Mouse (Mus musculus) megakaryocyte, embryonic 14.5 days (primary cell): Measurements from ENCODE around the gene Esf1. TPM values are rescaled to one million over a fixed set of nuclear protein-coding genes. Genes with fewer than 3 reads are reported as not detected.
"Not testable (repeated sequence)": the region's sequence is repeated elsewhere in the genome, so short reads cannot be mapped to it uniquely, and the experiment has no call there.

ENCODE experiments used
- H3K27me3 ChIP-seq: replicated peaks from 2 replicates; pipeline ENCODE3; 2012; ENCODE audit warnings: inconsistent platforms
- H3K36me3 ChIP-seq: replicated peaks from 2 replicates; pipeline ENCODE3; 2012; ENCODE audit warnings: low read length, inconsistent platforms, mixed read lengths
- H3K4me1 ChIP-seq: 2 replicates; pipeline ENCODE4 v1.6.1; 2012; ENCODE audit warnings: inconsistent platforms
- H3K4me3 ChIP-seq: replicated peaks from 2 replicates; pipeline ENCODE3; 2012; ENCODE audit warnings: moderate library complexity, mild to moderate bottlenecking, inconsistent platforms
- H3K9me3 ChIP-seq: 2 replicates; pipeline ENCODE4 v1.6.1; 2012; ENCODE audit warnings: inconsistent platforms
- FLI1 ChIP-seq: IDR thresholded peaks from 2 replicates; pipeline ENCODE4 v1.6.1; 2012; ENCODE audit warnings: low read length, inconsistent platforms, mixed read lengths
- GATA1 ChIP-seq: IDR thresholded peaks from 3 replicates; pipeline ENCODE4 v1.6.1; 2012; ENCODE audit warnings: mixed read lengths, low read length, inconsistent platforms, borderline replicate concordance
- polyA plus RNA-seq: library from polyadenylated mRNA; stranded (reverse); fragments of >175 nt; gene quantifications from 2 replicates; pipeline ENCODE4 v1.2.3, GENCODE M21; 2012; ENCODE audit warnings: low replicate concordance; ENCODE audit not compliant: insufficient read depth

The Esf1 gene
- polyA plus RNA-seq, 1 experiment = 1.8 TPM

- H3K27me3 ChIP-seq = no peaks in the 10 kb centered on the region
- H3K9me3 ChIP-seq = peaks cover 2% of the 10 kb centered on the region; the same call in 1 of the 2 replicates
- no peaks in the 10 kb centered on the region for H3K36me3 ChIP-seq
- H3K4me1 ChIP-seq = peaks cover 26% of the 10 kb centered on the region
- TF ChIP-seq FLI1 (no peak), GATA1 (no peak)
- H3K4me3 ChIP-seq = peak overlapping the region; percentile 62
These were observed 73.2 kb downstream of the Esf1 start for GRCm38 (mm10) chr2:140097131-140097591.

DNA sequence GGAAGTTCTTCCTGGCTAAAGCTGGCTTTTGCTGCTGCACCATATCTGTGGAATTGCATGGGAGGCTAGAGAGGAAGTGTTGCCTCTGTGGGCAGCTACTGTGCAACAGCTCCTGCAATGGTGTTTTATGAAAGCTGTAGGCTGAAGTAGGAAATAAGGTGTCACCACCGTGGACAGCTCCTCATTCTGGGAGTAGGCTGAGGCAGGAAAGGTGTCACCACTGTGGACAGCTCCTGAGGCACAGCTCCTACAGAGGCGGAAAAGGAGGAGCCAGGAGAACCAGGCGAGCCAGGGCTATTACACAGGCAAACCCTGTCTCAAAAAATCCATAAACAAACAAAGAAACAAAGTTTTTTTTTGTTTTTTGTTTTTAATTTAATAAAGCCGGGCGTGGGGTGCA lies 74.3 kb downstream of the Esf1 start:
- Histone ChIP-seq H3K4me1 (peaks cover 18% of the 10 kb centered on the region), H3K9me3 (peaks cover 5% of the 10 kb centered on the region; the same call in 1 of the 2 replicates), H3K27me3 (no peaks in the 10 kb centered on the region), H3K36me3 (no peaks in the 10 kb centered on the region), H3K4me3 (no peak overlapping the region)
- TF ChIP-seq GATA1 (no peak), FLI1 (no peak)

- H3K4me1 ChIP-seq = peaks cover 13% of the 10 kb centered on the region
- peaks cover 5% of the 10 kb centered on the region for H3K9me3 ChIP-seq
- no peak for TF ChIP-seq FLI1
- TF ChIP-seq GATA1 = no peak
- H3K27me3 ChIP-seq = no peaks in the 10 kb centered on the region
- no peak overlapping the region for H3K4me3 ChIP-seq
- H3K36me3 ChIP-seq = no peaks in the 10 kb centered on the region
These were observed 76.9 kb downstream of the Esf1 start for GRCm38 (mm10) chr2:140093433-140093832.

DNA sequence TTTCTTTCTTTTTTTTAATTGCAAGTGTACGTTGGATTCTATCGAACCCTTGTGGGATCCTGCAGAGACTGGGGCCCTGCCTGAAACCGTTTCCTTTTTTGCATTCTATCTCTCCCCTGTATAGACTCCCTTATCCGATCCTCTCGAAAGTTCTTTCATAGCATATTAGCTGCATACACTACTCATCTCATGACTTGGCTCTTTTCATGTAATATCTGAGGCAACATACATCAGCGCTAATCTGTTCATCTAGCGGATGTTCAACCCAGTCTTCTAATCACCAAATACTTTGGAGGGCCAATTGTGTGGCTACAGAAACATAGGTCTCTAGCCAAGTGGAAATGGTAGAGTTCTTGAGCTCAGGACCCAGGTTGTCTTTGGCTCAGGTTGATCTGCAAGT lies 86.1 kb downstream of the Esf1 start:
- no peaks in the 10 kb centered on the region for H3K9me3 ChIP-seq
- no peaks in the 10 kb centered on the region for H3K36me3 ChIP-seq
- TF ChIP-seq FLI1 = no peak
- no peak for TF ChIP-seq GATA1
- no peaks in the 10 kb centered on the region for H3K27me3 ChIP-seq
- peaks cover 13% of the 10 kb centered on the region for H3K4me1 ChIP-seq
- no peak overlapping the region for H3K4me3 ChIP-seq

DNA sequence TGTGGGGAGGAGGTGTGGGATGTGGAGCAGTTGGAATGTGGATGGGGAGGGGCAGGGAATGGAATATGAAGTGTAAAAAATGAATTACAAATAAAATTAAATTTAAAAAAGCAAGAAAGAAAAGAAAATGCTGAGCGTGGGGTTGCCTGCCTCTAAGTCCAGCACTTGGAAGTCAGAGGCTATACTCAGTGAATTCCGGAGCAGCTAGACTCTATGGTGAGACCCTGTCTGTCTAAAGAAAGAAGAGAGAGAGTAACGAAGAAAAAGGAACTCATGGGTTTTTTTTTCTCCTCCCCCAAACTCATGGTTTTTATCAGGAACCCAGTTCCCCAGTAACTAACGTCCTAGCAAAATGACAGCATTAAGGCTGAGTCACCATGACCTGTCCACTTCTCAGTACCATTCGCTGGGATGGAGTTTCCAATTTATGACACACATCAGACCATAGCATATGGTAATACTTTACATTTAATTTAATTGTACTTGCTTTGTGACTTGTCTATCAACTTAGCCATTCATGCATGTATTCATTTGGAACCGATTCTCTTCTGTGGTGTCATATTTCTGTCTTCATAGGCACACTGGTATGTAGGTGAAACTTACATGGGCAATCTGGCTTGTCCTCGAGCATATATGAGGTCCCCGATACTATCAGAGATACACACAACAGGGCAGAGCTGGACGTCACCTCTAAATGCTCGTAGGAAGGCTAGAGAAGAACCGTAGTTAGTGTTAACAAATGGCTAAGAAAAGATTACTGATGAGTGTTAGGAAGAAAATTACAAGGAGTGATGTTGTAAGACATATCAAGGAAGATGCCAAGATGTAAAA lies 89.4 kb downstream of the Esf1 start:
- Histone ChIP-seq H3K36me3 (no peaks in the 10 kb centered on the region), H3K4me1 (peaks cover 16% of the 10 kb centered on the region), H3K27me3 (no peaks in the 10 kb centered on the region), H3K9me3 (no peaks in the 10 kb centered on the region), H3K4me3 (no peak overlapping the region)
- TF ChIP-seq GATA1 (no peak), FLI1 (no peak)

- H3K9me3 ChIP-seq, H3K27me3 ChIP-seq, H3K36me3 ChIP-seq, H3K4me3 ChIP-seq: not testable (repeated sequence)
- H3K4me1 ChIP-seq = peaks cover 28% of the 10 kb centered on the region
These were observed 91.1 kb downstream of the Esf1 start for GRCm38 (mm10) chr2:140079284-140079683.

- no peaks in the 10 kb centered on the region for H3K9me3 ChIP-seq
- no peaks in the 10 kb centered on the region for H3K36me3 ChIP-seq
- no peak overlapping the region for H3K4me3 ChIP-seq
- H3K27me3 ChIP-seq = no peaks in the 10 kb centered on the region
- TF ChIP-seq FLI1 = no peak
- no peak for TF ChIP-seq GATA1
- peaks cover 28% of the 10 kb centered on the region for H3K4me1 ChIP-seq
These were observed 91.6 kb downstream of the Esf1 start for GRCm38 (mm10) chr2:140078600-140079280.

DNA sequence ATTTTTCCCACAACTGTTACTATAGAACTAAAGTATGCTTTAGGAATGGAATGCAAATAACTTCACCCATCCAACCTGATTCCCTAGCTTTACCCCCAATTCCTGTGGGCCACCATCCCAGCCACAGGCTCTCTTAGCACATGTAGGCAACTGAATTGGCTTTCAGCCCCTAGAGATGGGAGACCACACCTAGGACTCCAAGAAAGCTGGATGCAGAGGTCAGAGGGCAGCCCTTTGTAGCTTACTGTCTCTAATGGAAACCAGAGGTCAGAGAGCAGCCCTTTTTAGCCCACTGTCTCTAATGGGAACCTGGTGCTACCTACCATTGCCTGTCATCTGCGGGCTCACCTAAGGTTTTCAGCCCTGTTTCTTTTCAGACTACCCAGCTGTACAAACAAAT lies 92.9 kb downstream of the Esf1 start:
- no peaks in the 10 kb centered on the region for H3K27me3 ChIP-seq
- no peaks in the 10 kb centered on the region for H3K36me3 ChIP-seq
- no peak overlapping the region for H3K4me3 ChIP-seq
- H3K4me1 ChIP-seq = peaks cover 32% of the 10 kb centered on the region
- H3K9me3 ChIP-seq = no peaks in the 10 kb centered on the region
- TF ChIP-seq GATA1 (no peak), FLI1 (no peak)

DNA sequence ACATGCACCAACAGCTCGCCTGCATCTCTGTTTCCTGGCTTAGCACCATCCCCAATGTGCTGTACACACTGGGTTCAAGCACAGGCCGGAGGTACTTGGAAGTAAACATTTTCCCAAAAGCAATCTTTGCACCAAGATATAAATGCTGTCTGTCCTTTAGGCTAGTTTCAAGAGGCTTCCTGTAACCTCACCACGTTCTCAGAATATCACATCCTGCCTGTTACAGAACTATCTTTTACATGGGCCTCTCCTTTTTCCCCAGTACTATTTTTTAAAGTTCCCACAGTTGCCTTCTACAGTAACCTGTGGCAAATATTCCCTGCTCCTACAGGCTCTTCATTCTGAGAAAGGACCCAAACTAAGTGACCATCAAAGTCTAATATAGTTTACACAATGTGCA lies 95.2 kb downstream of the Esf1 start:
- H3K36me3 ChIP-seq = no peaks in the 10 kb centered on the region
- TF ChIP-seq GATA1 = no peak
- TF ChIP-seq FLI1 = no peak
- no peaks in the 10 kb centered on the region for H3K9me3 ChIP-seq
- peaks cover 22% of the 10 kb centered on the region for H3K4me1 ChIP-seq
- H3K27me3 ChIP-seq = peaks cover 6% of the 10 kb centered on the region
- H3K4me3 ChIP-seq = peak overlapping the region; percentile 50

Other genes with a start within 250 kb of the Esf1 start
- gene Tasp1, start 103.8 kb downstream of the Esf1 start, polyA plus RNA-seq = 0.91 TPM in 1 of 2 replicates, not detected in the other
- not detected in 2 replicates for gene Gm17374, start 18.5 kb downstream of the Esf1 start, polyA plus RNA-seq
- gene Ndufaf5, start 85 bp upstream of the Esf1 start, polyA plus RNA-seq = 15.6 and 17.5 TPM in 2 replicates
- gene Sel1l2, start 219.1 kb upstream of the Esf1 start, polyA plus RNA-seq = not detected in 2 replicates
- 57.8 and 72.7 TPM in 2 replicates for gene Macrod2, start 224.7 kb upstream of the Esf1 start, polyA plus RNA-seq